Mouse (Mus musculus): ENCODE results near the gene Exoc6. TPM values are rescaled to one million over a fixed set of nuclear protein-coding genes. Genes with fewer than 3 reads are reported as not detected.

Gene Exoc6
- polyA plus RNA-seq, 1 experiment from 2014 or later = 18.9 TPM

GRCm38 (mm10) chr19:37673393-37673792 lies 123.2 kb downstream of the Exoc6 start:
- Histone ChIP-seq H3K27ac (no peak overlapping the region), H3K36me3 (no peaks in the 10 kb centered on the region), H3K4me2 (replicated peaks) (no peak overlapping the region), H3K4me3 (replicated peaks) (no peak overlapping the region), H3K9ac (no peak overlapping the region), H3K9me3 (no peaks in the 10 kb centered on the region), H3K4me1 (replicated peaks) (no peaks in the 10 kb centered on the region), H3K27me3 (replicated peaks) (no peaks in the 10 kb centered on the region)
- ATAC-seq = no peak
- 53% methylated on average over 12 of the region's 12 CpGs for WGBS

GRCm38 (mm10) chr19:37685281-37685680 lies 135.1 kb downstream of the Exoc6 start, which contains the start of gene Cyp26c1:
Cyp26c1 (plus strand) TSS chr19:37685581.
- Histone ChIP-seq H3K4me1 (replicated peaks) (no peaks in the 10 kb centered on the region; the same call in 1 of the 2 replicates), H3K4me2 (replicated peaks) (no peak within 1 kb of the TSS), H3K4me3 (replicated peaks) (no peak within 1 kb of the TSS), H3K27me3 (replicated peaks) (peaks cover 71% of the 10 kb centered on the region), H3K9ac (no peak within 1 kb of the TSS), H3K36me3 (no peaks in the 10 kb centered on the region), H3K27ac (no peak within 1 kb of the TSS), H3K9me3 (no peaks in the 10 kb centered on the region)
- ATAC-seq = no peak
- WGBS = 26% methylated on average over 6 of the region's 6 CpGs

- Histone ChIP-seq H3K4me3 (replicated peaks) (no peak overlapping the region), H3K4me1 (replicated peaks) (no peaks in the 10 kb centered on the region; the same call in 1 of the 2 replicates), H3K27ac (no peak overlapping the region), H3K27me3 (replicated peaks) (peaks cover 82% of the 10 kb centered on the region), H3K9ac (no peak overlapping the region), H3K4me2 (replicated peaks) (no peak overlapping the region), H3K36me3 (no peaks in the 10 kb centered on the region), H3K9me3 (no peaks in the 10 kb centered on the region)
- WGBS = 13% methylated on average over 23 of the region's 23 CpGs
- no peak for ATAC-seq
Observed at GRCm38 (mm10) chr19:37686347-37686746, 136.1 kb downstream of the Exoc6 start.

- H3K4me1 ChIP-seq (replicated peaks) = no peaks in the 10 kb centered on the region; the same call in 1 of the 2 replicates
- H3K9ac ChIP-seq = no peak overlapping the region
- no peak overlapping the region for H3K4me3 ChIP-seq (replicated peaks)
- no peak for ATAC-seq
- WGBS = 7% methylated on average over 62 of the region's 62 CpGs
- H3K36me3 ChIP-seq = no peaks in the 10 kb centered on the region
- peaks cover 90% of the 10 kb centered on the region for H3K27me3 ChIP-seq (replicated peaks)
- H3K9me3 ChIP-seq = no peaks in the 10 kb centered on the region
- no peak overlapping the region for H3K27ac ChIP-seq
- H3K4me2 ChIP-seq (replicated peaks) = 0 out of 2 replicates have a peak overlapping the region, but pooled peaks have one; percentile 22
Observed at GRCm38 (mm10) chr19:37686941-37687850, 137.0 kb downstream of the Exoc6 start.

- Histone ChIP-seq H3K4me1 (replicated peaks) (peaks cover 5% of the 10 kb centered on the region; the same call in 1 of the 2 replicates), H3K9ac (no peak overlapping the region), H3K4me2 (replicated peaks) (no peak overlapping the region), H3K9me3 (no peaks in the 10 kb centered on the region), H3K36me3 (no peaks in the 10 kb centered on the region), H3K27me3 (replicated peaks) (peaks cover 99% of the 10 kb centered on the region), H3K4me3 (replicated peaks) (no peak overlapping the region), H3K27ac (no peak overlapping the region)
- no peak for ATAC-seq
- WGBS = 49% methylated on average over 5 of the region's 5 CpGs
Observed at GRCm38 (mm10) chr19:37689478-37689877, 139.3 kb downstream of the Exoc6 start.

- Histone ChIP-seq H3K27me3 (replicated peaks) (peaks cover 99% of the 10 kb centered on the region), H3K4me3 (replicated peaks) (peak overlapping the region; percentile 7; the same call in 1 of the 2 replicates), H3K36me3 (no peaks in the 10 kb centered on the region), H3K9ac (no peak overlapping the region), H3K27ac (no peak overlapping the region), H3K4me1 (replicated peaks) (peaks cover 6% of the 10 kb centered on the region), H3K4me2 (replicated peaks) (peak overlapping the region; percentile 41; the same call in 1 of the 2 replicates), H3K9me3 (no peaks in the 10 kb centered on the region)
- no peak for ATAC-seq
- WGBS = 4% methylated on average over 29 of the region's 29 CpGs
Observed at GRCm38 (mm10) chr19:37690716-37691115, 140.5 kb downstream of the Exoc6 start.

- Histone ChIP-seq H3K27ac (no peak overlapping the region), H3K9ac (no peak overlapping the region), H3K27me3 (replicated peaks) (peaks cover 99% of the 10 kb centered on the region), H3K4me1 (replicated peaks) (peaks cover 19% of the 10 kb centered on the region), H3K4me3 (replicated peaks) (peak overlapping the region; percentile 36), H3K9me3 (no peaks in the 10 kb centered on the region), H3K36me3 (no peaks in the 10 kb centered on the region), H3K4me2 (replicated peaks) (peak overlapping the region; percentile 72)
- ATAC-seq = no peak
- WGBS = under 1% methylated on average over 40 of the region's 40 CpGs
Observed at GRCm38 (mm10) chr19:37692879-37693278, 142.7 kb downstream of the Exoc6 start.

- Histone ChIP-seq H3K4me2 (replicated peaks) (no peak overlapping the region), H3K27ac (no peak overlapping the region), H3K4me1 (replicated peaks) (peaks cover 31% of the 10 kb centered on the region), H3K27me3 (replicated peaks) (peaks cover 99% of the 10 kb centered on the region), H3K36me3 (no peaks in the 10 kb centered on the region), H3K4me3 (replicated peaks) (no peak overlapping the region), H3K9ac (no peak overlapping the region), H3K9me3 (no peaks in the 10 kb centered on the region)
- WGBS = 39% methylated on average over 13 of the region's 13 CpGs
- no peak for ATAC-seq
Observed at GRCm38 (mm10) chr19:37695146-37695545, 144.9 kb downstream of the Exoc6 start.

GRCm38 (mm10) chr19:37695762-37696602 lies 145.8 kb downstream of the Exoc6 start:
- Histone ChIP-seq H3K4me2 (replicated peaks) (peak overlapping the region; percentile 72), H3K4me1 (replicated peaks) (peaks cover 31% of the 10 kb centered on the region), H3K9ac (no peak overlapping the region), H3K27me3 (replicated peaks) (peaks cover 99% of the 10 kb centered on the region), H3K27ac (no peak overlapping the region), H3K9me3 (no peaks in the 10 kb centered on the region), H3K4me3 (replicated peaks) (0 out of 2 replicates have a peak overlapping the region, but pooled peaks have one; percentile 35), H3K36me3 (no peaks in the 10 kb centered on the region)
- 6% methylated on average over 42 of the region's 42 CpGs for WGBS
- no peak for ATAC-seq

GRCm38 (mm10) chr19:37696603-37697334 lies 146.6 kb downstream of the Exoc6 start:
- Histone ChIP-seq H3K4me2 (replicated peaks) (peak overlapping the region; percentile 72), H3K4me3 (replicated peaks) (peak overlapping the region; percentile 35; the same call in 1 of the 2 replicates), H3K4me1 (replicated peaks) (peaks cover 31% of the 10 kb centered on the region), H3K9me3 (no peaks in the 10 kb centered on the region), H3K27ac (no peak overlapping the region), H3K27me3 (replicated peaks) (peaks cover 93% of the 10 kb centered on the region), H3K36me3 (no peaks in the 10 kb centered on the region), H3K9ac (no peak overlapping the region)
- 5% methylated on average over 22 of the region's 22 CpGs for WGBS
- no peak for ATAC-seq

GRCm38 (mm10) chr19:37697335-37697636 lies 147.1 kb downstream of the Exoc6 start:
- 2% methylated on average over 18 of the region's 18 CpGs for WGBS
- H3K36me3 ChIP-seq = no peaks in the 10 kb centered on the region
- peaks cover 91% of the 10 kb centered on the region for H3K27me3 ChIP-seq (replicated peaks)
- no peak overlapping the region for H3K9ac ChIP-seq
- no peak overlapping the region for H3K27ac ChIP-seq
- ATAC-seq = no peak
- peak overlapping the region; percentile 35 for H3K4me3 ChIP-seq (replicated peaks)
- peaks cover 31% of the 10 kb centered on the region for H3K4me1 ChIP-seq (replicated peaks)
- H3K9me3 ChIP-seq = no peaks in the 10 kb centered on the region
- H3K4me2 ChIP-seq (replicated peaks) = peak overlapping the region; percentile 72
